In the genomic region with DNA sequence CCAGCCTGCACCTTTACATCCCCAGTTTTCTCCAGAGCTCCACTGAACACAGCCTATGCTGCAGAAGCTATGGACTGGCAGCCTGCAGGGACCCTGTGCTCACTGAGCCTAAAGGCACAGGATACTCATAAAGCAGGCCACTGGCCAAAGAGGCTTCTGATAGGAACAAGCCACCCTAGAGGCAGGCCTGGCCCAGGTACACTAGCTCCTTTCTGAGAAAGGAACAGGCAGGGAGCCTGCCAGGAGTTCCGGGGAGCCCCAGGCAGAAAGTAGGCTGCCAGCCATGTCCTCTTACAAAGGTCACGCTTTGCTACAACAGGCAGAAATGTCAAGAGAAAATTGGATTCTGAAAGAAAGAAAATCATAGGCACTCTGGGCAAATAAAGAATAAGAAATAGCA, we compare ENCODE assay signal across 12 mouse cellular contexts.
DNase-seq lines count a peak whose midpoint lies in the region; ATAC-seq and TF ChIP-seq lines count a peak whose summit lies in the region.
"Had no signal": no experiment of that assay in that cellular context is flagged by ENCODE, and none has a peak within 500 bp of the region (broad histone marks: within the 10 kb centered on the region; RNA-seq: fewer than 3 reads in every experiment).

No protein-coding gene starts in this region.

- no peak overlapping the region for H3K9ac ChIP-seq in heart, embryonic 11.5 days (ENCODE audit: low read depth, low read length)
- no peak overlapping the region for H3K9ac ChIP-seq in neural tube, embryonic 15.5 days (replicated peaks)
- H3K9ac ChIP-seq: limb, embryonic 15.5 days had no signal

- no peak for TF ChIP-seq CTCF in thymus, adult 2 months (IDR thresholded peaks at IDR 0.05; ENCODE audit: borderline replicate concordance, control insufficient read depth, extremely low read depth, insufficient read depth, low read length, poor library complexity)

- no peaks in the 10 kb centered on the region for H3K36me3 ChIP-seq in heart, embryonic 11.5 days (ENCODE audit: control insufficient read depth, insufficient read depth, low read length)
- no peaks in the 10 kb centered on the region for H3K36me3 ChIP-seq in neural tube, embryonic 15.5 days
- H3K36me3 ChIP-seq in thymus, adult 2 months (ENCODE audit: control insufficient read depth, insufficient read depth, low read length) = no peaks in the 10 kb centered on the region
- H3K36me3 ChIP-seq: limb, embryonic 15.5 days had no signal

- ATAC-seq in heart, embryonic 11.5 days (replicated peaks; ENCODE audit: insufficient number of reproducible peaks, low FRiP score, low TSS enrichment) = no peak
- no peak for ATAC-seq in neural tube, embryonic 15.5 days (ENCODE audit: low FRiP score)
- ATAC-seq: CD4-positive, CD25-positive, alpha-beta regulatory T cell, adult 4 months had no signal

- WGBS in heart, embryonic 11.5 days (ENCODE audit: insufficient replicate concordance) = 82% methylated on average over 2 of the region's 2 CpGs
- 59% methylated on average over 2 of the region's 2 CpGs for WGBS in neural tube, embryonic 15.5 days
- 92% methylated on average over 2 of the region's 2 CpGs for WGBS in thymus, adult 2 months

- H3K4me1 ChIP-seq in heart, embryonic 11.5 days (ENCODE audit: control insufficient read depth, insufficient read depth, low read length) = no peaks in the 10 kb centered on the region
- peaks cover 15% of the 10 kb centered on the region for H3K4me1 ChIP-seq in neural tube, embryonic 15.5 days
- H3K4me1 ChIP-seq in thymus, adult 2 months (replicated peaks; ENCODE audit: control insufficient read depth, insufficient read depth, low read length) = no peaks in the 10 kb centered on the region
- H3K4me1 ChIP-seq: limb, embryonic 15.5 days had no signal

- intact Hi-C loops in heart, postnatal 10 days (cut with DNase I) = no loop called here

- DNase-seq in heart, adult 11 months = peak; percentile 92
- DNase-seq in urinary bladder, postnatal 14 days (ENCODE audit: low spot score) = peak; percentile 7
- DNase-seq in urinary bladder, postnatal 4 days (ENCODE audit: low spot score in 2 of 2) = no peak
- peak; percentile 53 to 64 for DNase-seq in heart, postnatal 10 days
- DNase-seq in lung, postnatal 36 days = no peak
- DNase-seq in thymus, adult 2 months = no peak
- DNase-seq: gastrocnemius, postnatal 25 days had no signal

- TF ChIP-seq POLR2A in thymus, adult 2 months (IDR thresholded peaks at IDR 0.05; ENCODE audit: control insufficient read depth, extremely low read depth, insufficient read depth, low read length, poor library complexity) = no peak

- no peak overlapping the region for H3K4me3 ChIP-seq in heart, embryonic 11.5 days (ENCODE audit: low read depth, low read length)
- no peak overlapping the region for H3K4me3 ChIP-seq in neural tube, embryonic 15.5 days (replicated peaks)
- no peak overlapping the region for H3K4me3 ChIP-seq in thymus, adult 2 months (ENCODE audit: control insufficient read depth, insufficient read depth, low read length)
- H3K4me3 ChIP-seq: limb, embryonic 15.5 days had no signal

- H3K27me3 ChIP-seq in heart, embryonic 11.5 days (ENCODE audit: control insufficient read depth, insufficient read depth, low read length) = no peaks in the 10 kb centered on the region
- H3K27me3 ChIP-seq in neural tube, embryonic 15.5 days (replicated peaks) = no peaks in the 10 kb centered on the region
- no peaks in the 10 kb centered on the region for H3K27me3 ChIP-seq in thymus, adult 2 months (ENCODE audit: control insufficient read depth, insufficient read depth, low read length)
- H3K27me3 ChIP-seq: limb, embryonic 15.5 days had no signal

- H3K9me3 ChIP-seq in heart, embryonic 11.5 days (replicated peaks; ENCODE audit: control insufficient read depth, low read length) = no peaks in the 10 kb centered on the region
- H3K9me3 ChIP-seq in neural tube, embryonic 15.5 days (replicated peaks) = no peaks in the 10 kb centered on the region
- H3K9me3 ChIP-seq: limb, embryonic 15.5 days had no signal

- H3K4me2 ChIP-seq in heart, embryonic 11.5 days = no peak overlapping the region
- H3K4me2 ChIP-seq in neural tube, embryonic 15.5 days = no peak overlapping the region
- H3K4me2 ChIP-seq: limb, embryonic 15.5 days had no signal

- no peak overlapping the region for H3K27ac ChIP-seq in heart, embryonic 11.5 days (ENCODE audit: low read depth, low read length)
- H3K27ac ChIP-seq in neural tube, embryonic 15.5 days (replicated peaks) = peak overlapping the region; percentile 51; the same call in 1 of the 2 replicates
- H3K27ac ChIP-seq in thymus, adult 2 months (ENCODE audit: control insufficient read depth, insufficient read depth, low read length) = no peak overlapping the region
- H3K27ac ChIP-seq: limb, embryonic 15.5 days; macrophage had no signal

Comparison
In these comparisons a context has a peak if more than half of its experiments do, and no peak if none do; other contexts are left out.
1. DNase-seq: peak in heart, adult 11 months (single experiment), urinary bladder, postnatal 14 days (single experiment) and heart, postnatal 10 days (2 of 2); none in urinary bladder, postnatal 4 days (0 of 2), lung, postnatal 36 days (single experiment) and thymus, adult 2 months (single experiment).